Mouse (Mus musculus) megakaryocyte, embryonic 14.5 days (primary cell): ENCODE results near the gene Kif11.

ENCODE experiments used
- FLI1 ChIP-seq: IDR thresholded peaks from 2 replicates; pipeline ENCODE4 v1.6.1; 2012; ENCODE audit warnings: low read length, inconsistent platforms, mixed read lengths
- GATA1 ChIP-seq: IDR thresholded peaks from 3 replicates; pipeline ENCODE4 v1.6.1; 2012; ENCODE audit warnings: mixed read lengths, low read length, inconsistent platforms, borderline replicate concordance

DNA sequence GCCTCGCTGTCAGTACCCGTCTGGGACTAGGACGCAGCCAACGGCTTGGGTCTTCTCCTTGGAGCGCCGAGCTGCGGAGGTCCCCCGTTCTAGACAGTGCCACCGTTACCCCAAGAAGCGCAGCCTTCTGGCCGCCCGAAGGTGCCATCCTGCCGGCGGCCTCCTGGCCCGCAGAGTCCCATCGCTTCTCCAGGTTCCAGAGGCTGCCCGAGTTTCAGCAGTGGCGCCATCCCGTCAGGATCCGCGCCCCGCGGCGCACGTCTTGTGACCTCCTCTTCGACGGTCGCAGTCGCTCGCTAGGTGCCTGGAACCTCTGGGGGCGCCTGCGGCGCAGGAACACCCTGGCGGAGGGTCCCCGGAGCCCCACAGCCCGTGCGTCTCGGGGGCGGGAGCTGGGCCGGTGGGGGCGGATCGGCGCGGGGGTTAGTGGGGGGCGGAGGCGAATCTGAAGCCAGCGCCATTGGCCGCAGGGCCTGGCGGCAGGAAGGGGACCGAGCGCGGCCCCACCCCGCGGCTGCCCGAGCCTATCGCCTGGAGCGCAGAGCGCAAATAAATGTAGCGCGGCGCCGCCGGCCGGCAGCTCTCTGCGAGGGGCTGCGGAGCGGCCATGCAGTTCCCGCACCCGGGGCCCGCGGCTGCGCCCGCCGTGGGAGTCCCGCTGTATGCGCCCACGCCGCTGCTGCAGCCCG lies 58.2 kb downstream of the Kif11 start, which contains the start of gene Hhex:
- no peak for TF ChIP-seq GATA1
- TF ChIP-seq FLI1 = no peak
